Mouse (Mus musculus) heart, adult 18-20 months (tissue): ENCODE measurements around the gene Ptx3. TPM values are rescaled to one million over a fixed set of nuclear protein-coding genes. Genes with fewer than 3 reads are reported as not detected.

Experiments used
- DNase-seq, 2 experiments: peaks; one replicate each; pipeline ENCODE4 v3.0.0; 2021 to 2022; ENCODE audit warnings: mixed read lengths in 1 of 2
- long read RNA-seq, 2 experiments: library from polyadenylated mRNA; stranded (forward); transcript quantifications; one replicate each; pipeline ENCODE4 v2.0.0; 2021
- total RNA-seq, 2 experiments: library from RNA; stranded (reverse); gene quantifications; 2 replicates each; pipeline ENCODE4 v1.2.3; 2021

Ptx3 gene
- under 1 TPM; 0.39 to 0.55 TPM for total RNA-seq
- long read RNA-seq, experiment 1: 0 reads
- long read RNA-seq, experiment 2, partial matches to known transcripts: 1 of 1 reads
- long read RNA-seq, experiment 2, other reads (novel, unspliced or antisense): 0 of 1 reads

DNA sequence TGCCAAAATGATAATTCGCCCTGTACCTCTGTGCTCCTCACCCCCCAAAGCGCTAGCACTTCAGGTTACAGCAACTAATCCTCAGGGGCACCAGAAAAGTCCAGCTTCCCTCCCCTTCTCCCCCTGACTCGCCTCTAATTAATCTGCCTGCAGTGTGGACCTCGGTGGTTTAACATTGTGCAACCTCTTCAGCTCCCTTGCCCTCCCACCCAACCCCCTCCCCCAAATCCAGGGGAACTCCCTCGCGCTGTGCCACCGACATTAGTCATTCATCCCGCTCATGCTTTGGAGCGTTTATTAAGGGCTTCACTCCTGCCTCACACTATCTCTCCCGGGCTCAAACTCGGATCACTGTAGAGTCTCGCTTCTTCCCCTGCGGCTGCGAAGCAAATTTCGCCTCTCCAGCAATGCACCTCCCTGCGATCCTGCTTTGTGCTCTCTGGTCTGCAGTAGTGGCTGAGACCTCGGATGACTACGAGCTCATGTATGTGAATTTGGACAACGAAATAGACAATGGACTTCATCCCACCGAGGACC lies at the start of gene Ptx3:
TSS of gene Ptx3 (plus strand) at position 256 of the 537 bp plus-strand sequence.
- peak in 1 of 2 experiments; percentile 15 for DNase-seq

DNA sequence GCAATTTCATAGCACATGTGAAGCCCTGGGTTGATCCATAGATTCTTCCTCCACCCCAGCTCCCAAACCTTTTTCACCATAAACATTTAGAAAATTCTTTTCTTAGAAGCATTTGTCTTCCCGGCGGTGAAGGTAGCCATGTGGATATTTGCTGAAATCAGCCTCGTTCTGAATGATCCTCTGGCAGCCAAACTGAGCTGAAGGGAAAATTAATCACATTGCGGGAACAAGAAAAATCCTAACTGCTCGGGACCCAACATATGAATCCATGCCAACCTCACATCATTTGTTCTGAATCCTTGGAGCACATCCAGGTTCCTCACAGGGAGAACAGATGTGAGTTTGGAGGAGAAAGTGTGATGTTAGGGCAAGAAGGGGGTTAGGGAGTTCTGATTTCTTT lies 46.8 kb upstream of the Ptx3 start:
- DNase-seq: peak in 1 of 2 experiments; percentile 4

- no peak for DNase-seq
Measured at GRCm38 (mm10) chr3:66179647-66180046, 40.1 kb upstream of the Ptx3 start.

DNA sequence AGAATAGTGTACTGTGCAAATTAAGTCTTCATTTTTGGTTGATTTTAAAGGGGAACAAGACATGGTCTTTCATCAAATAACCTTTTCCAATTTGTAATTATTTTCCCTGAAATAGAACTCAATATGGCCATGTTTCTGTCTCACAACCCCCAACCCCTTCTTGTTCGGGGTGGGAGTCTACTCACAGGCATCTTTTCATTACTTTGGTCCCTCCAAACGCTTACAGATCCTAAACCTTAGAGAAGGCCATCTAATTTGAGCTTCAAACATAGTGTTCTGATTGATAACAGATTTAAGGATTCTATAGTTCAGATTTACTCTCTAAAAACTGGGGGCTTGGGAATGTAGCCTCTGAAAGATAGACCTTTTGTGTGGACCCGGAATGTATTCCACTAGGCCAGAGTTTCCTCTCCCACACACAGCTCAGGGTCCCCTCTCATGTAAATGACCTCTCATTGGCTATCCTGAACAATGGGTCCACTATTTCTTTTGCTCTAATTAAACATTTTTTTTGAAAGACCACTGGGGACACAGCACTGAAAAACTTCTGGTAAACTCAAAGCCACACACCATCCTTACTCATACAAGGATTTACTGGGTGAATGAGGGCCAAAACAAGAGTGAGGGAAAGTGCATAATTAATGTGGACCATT lies 25.7 kb upstream of the Ptx3 start:
- no peak for DNase-seq

- DNase-seq: peak in 1 of 2 experiments; percentile 4
Measured at GRCm38 (mm10) chr3:66208836-66209573, 10.7 kb upstream of the Ptx3 start.

DNA sequence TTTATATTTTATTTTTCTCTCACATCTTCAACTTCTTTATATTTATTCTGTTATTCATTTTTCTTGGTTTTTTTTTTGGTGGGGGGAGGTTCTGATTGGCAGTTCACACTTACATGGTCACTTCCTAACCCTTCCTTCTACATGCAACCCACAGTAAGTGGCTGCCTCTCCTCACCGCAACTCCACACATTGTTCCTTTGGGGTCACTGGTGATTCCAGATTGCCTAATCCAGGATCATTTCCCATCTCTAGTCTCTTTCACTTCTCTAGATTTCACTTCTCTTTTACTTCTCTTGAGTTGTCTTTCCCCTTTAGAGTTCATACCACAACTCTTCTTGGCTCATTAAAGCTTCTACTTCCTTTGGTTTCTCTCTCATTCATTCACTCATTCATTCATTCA lies 6.2 kb upstream of the Ptx3 start:
- DNase-seq: no peak

GRCm38 (mm10) chr3:66215759-66216158 lies 4.0 kb upstream of the Ptx3 start:
- peak in 1 of 2 experiments; percentile 24 for DNase-seq

DNA sequence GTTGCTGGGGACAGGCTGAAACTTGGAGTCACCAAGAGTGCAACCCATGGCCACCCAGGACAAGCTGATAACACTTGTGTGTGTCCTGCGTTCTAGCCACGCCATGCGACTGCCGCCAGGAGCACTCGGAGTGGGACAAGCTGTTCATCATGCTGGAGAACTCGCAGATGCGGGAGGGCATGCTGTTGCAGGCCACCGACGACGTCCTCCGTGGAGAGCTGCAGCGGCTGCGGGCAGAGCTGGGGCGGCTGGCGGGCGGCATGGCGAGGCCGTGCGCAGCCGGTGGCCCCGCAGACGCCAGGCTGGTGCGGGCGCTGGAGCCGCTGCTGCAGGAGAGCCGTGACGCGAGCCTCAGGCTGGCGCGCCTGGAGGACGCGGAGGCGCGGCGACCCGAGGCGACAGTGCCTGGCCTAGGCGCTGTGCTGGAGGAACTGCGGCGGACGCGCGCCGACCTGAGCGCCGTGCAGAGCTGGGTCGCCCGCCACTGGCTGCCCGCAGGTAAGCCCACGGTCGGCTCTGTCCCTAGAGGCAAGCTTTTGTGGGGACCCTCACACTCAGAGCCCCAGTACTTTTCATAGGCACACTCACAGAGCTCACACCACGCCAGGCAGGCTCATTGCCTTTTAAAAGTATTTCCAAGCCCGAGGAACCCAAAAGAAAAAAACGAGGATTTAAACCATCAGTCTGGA lies 988 bp downstream of the Ptx3 start:
- DNase-seq: peak in 1 of 2 experiments; percentile 44

DNA sequence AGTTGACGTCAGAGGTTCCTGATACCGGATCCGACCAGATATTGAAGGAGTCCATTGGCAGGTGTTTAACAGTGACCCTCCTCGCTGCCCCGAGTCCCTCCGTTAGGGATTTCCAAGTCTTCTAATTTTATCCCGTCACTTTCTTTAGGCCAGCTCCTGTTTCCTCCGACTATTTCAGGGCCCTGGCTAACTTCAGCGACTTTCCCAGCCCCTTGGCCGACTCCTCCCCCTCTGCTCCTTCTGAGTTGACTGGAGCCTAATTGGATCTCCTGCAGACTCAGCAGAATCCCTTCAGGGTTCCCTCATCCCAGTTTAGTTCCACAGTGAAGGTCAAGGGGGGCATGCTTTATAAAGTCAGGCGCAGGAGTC lies 1.5 kb downstream of the Ptx3 start:
- DNase-seq: peak in 1 of 2 experiments; percentile 34

DNA sequence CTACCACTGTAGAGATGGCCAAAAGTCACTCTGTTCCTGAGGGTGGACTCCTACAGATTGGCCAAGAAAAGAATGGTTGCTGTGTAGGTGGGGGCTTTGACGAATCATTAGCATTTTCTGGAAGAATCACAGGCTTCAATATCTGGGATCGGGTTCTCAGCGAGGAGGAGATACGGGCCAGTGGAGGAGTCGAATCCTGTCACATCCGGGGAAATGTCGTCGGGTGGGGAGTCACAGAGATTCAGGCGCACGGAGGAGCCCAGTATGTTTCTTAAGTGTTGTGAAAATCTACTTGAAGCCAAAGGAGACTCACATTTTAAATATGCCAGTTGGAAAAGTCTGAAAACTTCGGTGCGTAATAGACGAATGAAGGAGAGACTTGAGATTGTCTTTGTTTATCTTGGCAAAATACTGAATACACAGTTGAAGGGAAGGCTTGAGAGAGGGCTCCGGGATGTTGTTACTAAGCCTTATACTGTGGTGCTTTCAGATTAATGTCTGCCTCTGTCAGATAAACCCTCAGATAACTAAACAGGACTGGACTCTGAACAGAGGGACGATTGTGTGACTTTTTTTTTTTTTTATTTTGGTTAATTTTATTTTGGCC lies 5.3 kb downstream of the Ptx3 start:
- DNase-seq: peak in 1 of 2 experiments; percentile 19

DNA sequence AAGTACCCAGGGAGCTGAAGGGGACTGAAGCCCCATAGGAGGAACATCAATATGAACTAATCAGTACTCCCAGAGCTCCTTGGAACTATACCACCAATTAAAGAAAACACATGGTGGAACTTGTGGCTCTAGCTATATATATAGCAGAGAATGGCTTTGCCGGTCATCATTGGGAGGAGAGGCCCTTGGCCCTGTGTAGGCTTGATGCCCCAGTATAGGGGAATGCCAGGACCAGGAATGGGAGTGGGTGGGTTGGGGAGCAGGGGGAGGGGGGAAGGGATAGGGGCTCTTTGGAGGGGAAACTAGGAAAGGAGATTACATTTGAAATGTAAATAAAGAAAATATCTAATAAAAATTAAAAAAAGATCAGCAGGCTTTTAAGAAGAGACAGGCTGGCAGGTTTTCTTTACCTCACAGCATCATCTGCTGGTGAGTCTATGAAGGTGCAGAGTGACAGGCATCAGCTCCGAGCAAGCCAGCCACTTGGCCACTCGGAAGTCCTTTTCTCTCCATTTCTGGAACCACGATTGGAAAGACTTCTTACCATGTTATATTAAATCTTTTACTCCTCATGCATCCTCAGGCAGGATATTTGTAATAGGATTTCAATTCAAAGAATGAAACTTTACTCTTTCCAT lies 16.6 kb downstream of the Ptx3 start:
- peak in 1 of 2 experiments; percentile 6 for DNase-seq

- DNase-seq: peak; percentile 10 to 39
Measured at GRCm38 (mm10) chr3:66240476-66240875, 20.8 kb downstream of the Ptx3 start.

DNA sequence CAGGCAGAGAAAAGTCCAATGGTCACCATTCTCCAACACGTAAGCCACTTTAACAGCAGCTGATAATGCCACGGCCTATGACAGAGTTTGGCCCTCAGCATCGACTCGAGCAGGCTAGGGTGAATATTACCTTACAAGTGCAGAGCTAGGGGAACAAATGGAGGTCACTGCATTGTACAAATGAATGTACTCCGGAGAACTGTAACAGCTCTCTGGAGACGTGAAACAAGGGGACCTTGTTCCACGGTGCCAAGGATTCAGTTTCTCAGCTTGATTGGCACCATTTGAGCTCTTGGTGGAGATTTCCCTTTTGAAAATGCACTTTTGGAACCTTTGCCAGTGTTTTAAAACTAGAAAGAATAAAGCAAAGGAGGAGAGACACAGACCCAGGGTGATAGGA lies 32.1 kb downstream of the Ptx3 start:
- DNase-seq: no peak

- DNase-seq: no peak
Measured at GRCm38 (mm10) chr3:66254504-66255105, 34.9 kb downstream of the Ptx3 start.

- peak; percentile 18 to 55 for DNase-seq
Measured at GRCm38 (mm10) chr3:66262319-66262718, 42.6 kb downstream of the Ptx3 start.

DNA sequence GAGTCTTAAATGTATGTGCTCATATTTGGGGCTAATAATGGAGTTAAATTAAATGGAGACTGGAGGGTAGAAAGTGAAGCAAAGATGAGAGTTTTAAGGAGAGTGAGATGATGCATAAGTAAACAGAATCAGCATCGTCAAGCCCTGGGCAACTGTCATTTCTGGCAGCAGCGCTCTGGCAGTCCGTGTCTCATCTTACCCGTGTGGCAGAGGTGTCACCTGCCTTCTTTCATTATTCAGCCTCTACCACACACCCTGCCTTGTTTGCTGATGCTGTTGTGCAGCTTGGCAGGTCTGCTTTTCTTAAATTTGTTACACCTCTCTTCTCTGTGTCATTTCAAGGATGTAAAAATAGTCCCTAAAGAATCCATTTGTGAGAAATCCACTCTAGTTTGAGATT lies 43.6 kb downstream of the Ptx3 start:
- no peak for DNase-seq

Other genes with a start within 250 kb of the Ptx3 start
- gene Veph1, start 76.9 kb downstream of the Ptx3 start, total RNA-seq: not detected